Mouse (Mus musculus) gastrocnemius, adult 2 months (tissue): ENCODE results near the gene Hoxa2. TPM values are rescaled to one million over a fixed set of nuclear protein-coding genes. Genes with fewer than 3 reads are reported as not detected.

Experiments
- DNase-seq: peaks from one replicate; pipeline ENCODE4 v3.0.0; 2022
- H3K27ac ChIP-seq: fragments of 200-600 bp; 2 replicates; pipeline ENCODE4 v1.8.1; 2022; ENCODE audit warnings: mild to moderate bottlenecking
- H3K4me3 ChIP-seq: fragments of 200-600 bp; 2 replicates; pipeline ENCODE4 v1.8.1; 2022; ENCODE audit warnings: mild to moderate bottlenecking, moderate library complexity
- CTCF ChIP-seq: fragments of 200-600 bp; IDR thresholded peaks from 2 replicates; pipeline ENCODE4 v1.8.1; 2022; ENCODE audit warnings: antibody characterized with exemption, mild to moderate bottlenecking, moderate library complexity
- intact Hi-C: fragments of 180-260 bp; cut with DNase I; formaldehyde crosslinking; loops from one replicate; pipeline ENCODE4 v1.15.1; 2025
- total RNA-seq, 2 experiments: library from RNA; stranded (reverse); gene quantifications; 2 replicates each; pipeline ENCODE4 v1.2.3; 2021

Gene Hoxa2
- total RNA-seq, 2 experiments from 2014 or later, result 0.47 to 0.56 TPM

DNA sequence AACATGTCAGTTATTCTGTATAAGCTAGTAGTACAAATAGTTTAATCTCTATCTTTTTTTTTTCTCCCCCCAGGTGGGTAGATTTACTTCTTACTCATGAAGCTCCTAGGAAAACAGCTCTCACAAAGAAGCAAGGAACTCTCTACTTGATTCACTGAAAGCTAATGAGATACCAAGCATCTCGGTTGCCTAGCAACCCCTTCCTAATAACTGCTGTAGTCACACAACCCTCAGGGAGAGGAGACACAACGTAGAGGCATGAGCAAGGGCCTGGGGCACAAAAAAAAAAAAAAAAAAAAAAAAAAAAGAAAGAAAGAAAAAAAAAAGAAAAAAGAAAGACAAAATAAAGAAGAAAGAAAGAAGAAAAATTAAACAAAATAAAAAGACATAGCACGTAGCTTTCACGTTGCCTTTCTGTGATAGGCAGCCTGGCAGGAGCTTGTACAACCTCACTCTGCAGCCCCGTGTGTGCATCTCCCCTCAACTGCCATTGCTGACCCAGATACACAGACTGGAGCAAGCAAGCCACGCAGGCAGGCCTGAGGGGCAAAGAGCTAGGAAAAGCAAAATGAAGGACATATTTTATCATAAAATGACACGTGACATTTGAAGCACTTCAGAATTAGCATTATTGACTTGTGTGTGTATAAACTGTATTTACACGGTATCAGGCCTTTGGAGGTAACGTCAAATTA, 26.6 kb downstream of the Hoxa2 start:
- intact Hi-C loops, result no loop called here
- H3K27ac ChIP-seq, result no peak overlapping the region
- TF ChIP-seq CTCF, result no peak
- no peak for DNase-seq
- no peak overlapping the region for H3K4me3 ChIP-seq

DNA sequence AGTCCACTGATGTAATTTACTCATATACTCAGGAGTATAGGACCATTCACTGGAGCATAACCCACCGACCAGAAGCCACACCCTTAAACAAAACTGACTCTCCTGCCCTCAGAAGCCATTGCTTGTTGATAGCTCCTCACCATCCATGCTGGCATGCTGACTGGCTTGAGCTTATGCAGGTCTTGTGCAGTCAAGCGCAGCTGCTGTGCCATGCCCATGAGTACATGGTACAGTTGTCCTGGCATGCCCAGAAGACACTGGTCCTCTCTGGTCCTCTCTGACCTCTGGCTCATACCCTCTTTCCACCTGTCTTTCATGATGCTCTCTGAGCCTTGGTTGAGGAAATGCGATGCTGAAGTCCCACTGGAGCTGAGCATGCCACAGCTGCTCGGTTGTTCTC, 41.0 kb downstream of the Hoxa2 start:
- H3K27ac ChIP-seq, result no peak overlapping the region
- intact Hi-C loops, result no loop called here
- no peak overlapping the region for H3K4me3 ChIP-seq
- no peak for DNase-seq
- TF ChIP-seq CTCF, result no peak

DNA sequence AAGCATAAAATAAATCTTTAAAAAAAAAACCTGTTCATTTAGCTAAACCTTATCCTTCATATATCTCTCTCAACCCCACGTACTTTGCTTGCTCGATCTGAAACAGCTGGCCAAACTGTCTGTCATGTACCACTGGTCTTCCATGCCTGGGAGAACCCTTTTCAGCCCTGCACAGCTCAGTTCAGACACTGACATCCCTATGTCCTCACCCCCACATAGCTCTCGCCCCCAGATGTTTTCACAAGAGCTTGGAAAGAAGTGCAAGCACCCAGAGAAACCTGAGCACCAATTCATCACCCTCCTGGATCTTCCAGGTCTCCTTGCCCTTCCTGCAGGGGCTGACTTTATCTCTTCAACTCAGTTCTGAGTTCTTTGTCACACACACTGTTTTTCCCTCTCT, 43.5 kb downstream of the Hoxa2 start:
- Histone ChIP-seq H3K27ac (no peak overlapping the region), H3K4me3 (no peak overlapping the region)
- no peak for DNase-seq
- intact Hi-C loops, result no loop called here
- TF ChIP-seq CTCF, result no peak

DNA sequence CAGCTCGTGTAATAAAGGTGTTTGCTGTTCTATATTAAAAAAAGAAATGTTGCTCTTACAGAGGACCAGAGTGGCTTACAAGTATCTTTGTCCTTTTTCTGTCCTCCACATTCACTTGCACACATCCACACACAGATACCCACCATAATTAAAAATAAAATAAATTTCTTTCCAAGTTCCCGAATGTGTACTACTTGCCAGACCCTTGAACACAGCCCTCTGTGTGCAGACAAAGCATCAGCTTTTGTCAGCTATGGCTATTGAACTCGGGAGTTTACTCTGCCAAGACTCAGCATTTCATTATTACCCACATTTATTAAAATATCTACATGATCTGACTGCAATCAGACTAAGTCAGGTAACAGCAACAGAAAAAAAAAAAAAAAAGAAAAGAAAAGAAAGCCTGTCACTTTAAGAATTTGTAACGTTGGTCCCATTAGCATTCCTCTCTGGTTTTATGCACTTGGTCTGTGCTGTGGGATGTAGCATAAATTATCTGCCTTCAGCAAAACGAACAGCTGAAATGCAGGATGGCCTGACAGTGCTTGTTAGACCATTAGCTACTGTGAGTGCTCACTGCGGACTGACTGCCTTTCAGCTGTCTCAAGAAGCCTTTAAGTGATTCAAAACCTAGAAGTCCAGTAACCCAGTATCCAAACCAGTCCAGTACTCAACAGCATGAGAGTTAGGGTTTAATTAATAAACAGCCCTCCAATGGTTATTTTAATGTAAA, 45.6 kb downstream of the Hoxa2 start:
- Histone ChIP-seq H3K4me3 (no peak overlapping the region), H3K27ac (no peak overlapping the region)
- no peak for DNase-seq
- no peak for TF ChIP-seq CTCF
- intact Hi-C loops, result no loop called here

DNA sequence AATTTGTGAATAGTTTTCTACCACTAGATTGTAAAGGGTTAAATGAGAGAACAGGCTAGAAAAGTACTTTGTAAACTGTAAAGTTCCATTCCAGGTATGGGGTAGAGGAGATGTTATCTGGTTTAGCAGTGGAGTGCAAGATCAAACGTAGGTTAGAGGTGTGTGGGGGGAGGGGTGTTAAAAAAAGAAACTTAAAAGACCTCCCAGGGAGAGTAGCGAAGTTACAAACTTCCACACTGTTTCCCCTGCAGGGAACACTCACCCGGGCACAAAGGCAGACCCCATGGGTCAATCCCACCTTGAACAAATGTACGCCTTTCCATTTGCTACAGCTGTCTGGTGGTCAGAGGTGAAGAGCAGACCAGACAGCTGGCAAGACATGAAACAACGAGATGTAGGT, 48.7 kb downstream of the Hoxa2 start:
- Histone ChIP-seq H3K27ac (no peak overlapping the region), H3K4me3 (no peak overlapping the region)
- TF ChIP-seq CTCF, result no peak
- DNase-seq, result no peak
- intact Hi-C loops, result no loop called here

Other genes starting within 250 kb of the Hoxa2 start
- gene Skap2, start 152.3 kb downstream of the Hoxa2 start, total RNA-seq, result 1 to 10 TPM; 1.9 to 4.0 TPM
- gene Hoxa1, start 6.5 kb downstream of the Hoxa2 start, total RNA-seq, result under 1 TPM; 0.13 to 0.22 TPM
- gene 5730596B20Rik, start 12.7 kb upstream of the Hoxa2 start, total RNA-seq, result under 1 TPM in 1 of 2 experiments, not detected in 1; 0.10 TPM
- 1 to 10 TPM; 2.7 to 3.3 TPM for gene Hoxa4, start 26.9 kb upstream of the Hoxa2 start, total RNA-seq
- gene Hoxa5, start 39.8 kb upstream of the Hoxa2 start, total RNA-seq, result 1 to 10 TPM; 2.2 to 2.9 TPM
- gene Hoxa6, start 43.9 kb upstream of the Hoxa2 start, total RNA-seq, result 1 to 10 TPM; 2.6 to 2.7 TPM
- gene Hoxa3, start 48.5 kb upstream of the Hoxa2 start, total RNA-seq, result 1 to 10 TPM; 2.8 to 3.1 TPM
- under 1 TPM in 1 of 2 experiments, not detected in 1; 0.82 TPM for gene Gm28308, start 48.5 kb upstream of the Hoxa2 start, total RNA-seq
- 1 to 10 TPM; 4.7 to 5.0 TPM for gene Hoxa7, start 57.0 kb upstream of the Hoxa2 start, total RNA-seq
- gene Hoxa9, start 66.3 kb upstream of the Hoxa2 start, total RNA-seq, result 1 to 10 TPM; 7.5 to 8.8 TPM
- 10 to 100 TPM; 17.4 to 17.7 TPM for gene Hoxa10, start 76.0 kb upstream of the Hoxa2 start, total RNA-seq
- gene Hoxa11, start 81.0 kb upstream of the Hoxa2 start, total RNA-seq, result 1 to 10 TPM; 1.0 to 4.3 TPM
- 1 to 10 TPM; 1.5 to 3.8 TPM for gene Hoxa13, start 96.0 kb upstream of the Hoxa2 start, total RNA-seq
- gene Evx1, start 148.7 kb upstream of the Hoxa2 start, total RNA-seq, result not detected